Mouse (Mus musculus) hindbrain, postnatal 0 days (tissue): ENCODE data around the gene Tor1aip1. TPM values are rescaled to one million over a fixed set of nuclear protein-coding genes. Genes with fewer than 3 reads are reported as not detected.

Source experiments
- ATAC-seq: fragments of 200-750 bp; cut with Nextera tagmentation; 2 replicates; pipeline ENCODE4 v1.8.0; 2017; ENCODE audit warnings: mild to moderate bottlenecking, moderate TSS enrichment, moderate library complexity
- DNase-seq: peaks from one replicate; pipeline ENCODE4 v3.0.0-alpha.2; 2015; ENCODE audit warnings: low spot score
- H3K27ac ChIP-seq: fragments of 300-500 bp; sonication (generic); 2 replicates; pipeline ENCODE4 v1.5.1; 2014; ENCODE audit warnings: mild to moderate bottlenecking
- H3K27me3 ChIP-seq: fragments of 300-500 bp; sonication (generic); 2 replicates; pipeline ENCODE4 v1.6.1; 2014; ENCODE audit warnings: low read length, mixed read lengths; ENCODE audit not compliant: insufficient read depth
- H3K36me3 ChIP-seq: fragments of 300-500 bp; sonication (generic); 2 replicates; pipeline ENCODE4 v1.6.1; 2014; ENCODE audit warnings: low read length, mixed read lengths; ENCODE audit not compliant: insufficient read depth
- H3K4me1 ChIP-seq: fragments of 300-500 bp; sonication (generic); 2 replicates; pipeline ENCODE4 v1.6.1; 2014; ENCODE audit warnings: antibody characterized with exemption, low read length, mixed read lengths; ENCODE audit not compliant: insufficient read depth
- H3K4me2 ChIP-seq: fragments of 300-500 bp; sonication (generic); 2 replicates; pipeline ENCODE4 v1.6.1; 2014; ENCODE audit warnings: low read depth, mild to moderate bottlenecking, low read length, moderate library complexity, mixed read lengths
- H3K4me3 ChIP-seq: fragments of 300-500 bp; sonication (generic); 2 replicates; pipeline ENCODE4 v1.5.1; 2014; ENCODE audit warnings: low read length
- H3K9ac ChIP-seq: fragments of 300-500 bp; sonication (generic); replicated peaks from 2 replicates; pipeline ENCODE4 v1.6.1; 2014; ENCODE audit warnings: mild to moderate bottlenecking, low read length, moderate library complexity, mixed read lengths
- H3K9me3 ChIP-seq: fragments of 300-500 bp; sonication (generic); 2 replicates; pipeline ENCODE4 v1.6.1; 2016; ENCODE audit warnings: low read length, mixed read lengths
- CTCF ChIP-seq: IDR thresholded peaks from 2 replicates; pipeline ENCODE4 v1.5.1; 2016; ENCODE audit warnings: antibody characterized with exemption, control low read depth, low read depth
- WGBS: fragments of 180-500 bp; shearing (Covaris S2); extraction: QIAGEN DNeasy Blood & Tissue Kit; methylation state at CpG from one replicate; pipeline ENCODE4 v1.1.7; 2014; 5-methylcytosine and 5-hydroxymethylcytosine counted together
- polyA plus RNA-seq: library from polyadenylated mRNA; unstranded; fragments of >200 nt; fragmentation: Nextera tagmentation; extraction: Ambion mirVana; gene quantifications from 2 replicates; pipeline ENCODE4 v1.2.1, GENCODE M21; 2015
- total RNA-seq: library from RNA; depleted of rRNA; stranded (reverse); fragments of >200 nt; gene quantifications from 2 replicates; pipeline ENCODE4 v1.2.3, GENCODE M21; 2014; rRNA removed

The Tor1aip1 gene
- total and polyA plus RNA-seq, 2 experiments from 2014 or later: 26.9 to 30.5 TPM

GRCm38 (mm10) chr1:155972146-155973067, 63.9 kb downstream of the Tor1aip1 start:
- peak overlapping the region; percentile 86 for H3K4me2 ChIP-seq
- 3% methylated on average over 40 of the region's 51 CpGs for WGBS
- H3K4me3 ChIP-seq: peak overlapping the region; percentile 100
- no peak for DNase-seq
- H3K4me1 ChIP-seq: peaks cover 10% of the 10 kb centered on the region; the same call in 1 of the 2 replicates
- peak overlapping the region; percentile 99 for H3K9ac ChIP-seq
- no peak for TF ChIP-seq CTCF
- H3K9me3 ChIP-seq: no peaks in the 10 kb centered on the region
- H3K27me3 ChIP-seq: no peaks in the 10 kb centered on the region
- ATAC-seq: no peak; the same call in 1 of the 2 replicates
- H3K36me3 ChIP-seq: no peaks in the 10 kb centered on the region
- peak overlapping the region; percentile 95 for H3K27ac ChIP-seq

Other genes starting within 250 kb of the Tor1aip1 start
- 37.7 and 42.8 TPM in 2 replicates for gene Qsox1, start 223.6 kb downstream of the Tor1aip1 start, total RNA-seq
- gene Qsox1, start 223.6 kb downstream of the Tor1aip1 start, polyA plus RNA-seq: 25.2 and 26.2 TPM in 2 replicates
- 20.1 and 27.9 TPM in 2 replicates for gene Cep350, start 63.2 kb downstream of the Tor1aip1 start, total RNA-seq
- gene Cep350, start 63.2 kb downstream of the Tor1aip1 start, polyA plus RNA-seq: 11.2 and 11.8 TPM in 2 replicates
- 69.4 and 71.7 TPM in 2 replicates for gene Tor1aip2, start 1.1 kb downstream of the Tor1aip1 start, total RNA-seq
- gene Tor1aip2, start 1.1 kb downstream of the Tor1aip1 start, polyA plus RNA-seq: 52.1 and 52.5 TPM in 2 replicates
- gene Fam163a, start 168.5 kb upstream of the Tor1aip1 start, total RNA-seq: 3.7 and 5.2 TPM in 2 replicates
- 3.4 and 3.5 TPM in 2 replicates for gene Fam163a, start 168.5 kb upstream of the Tor1aip1 start, polyA plus RNA-seq